Mouse (Mus musculus) retina, postnatal 7 days (tissue): ENCODE measurements around the gene Gm8082.
"Not testable (repeated sequence)": the region's sequence is repeated elsewhere in the genome, so short reads cannot be mapped to it uniquely, and the experiment has no call there.

Experiments used
- DNase-seq: peaks from one replicate; pipeline ENCODE4 v3.0.0-alpha.2; 2012; ENCODE audit warnings: low read depth, low spot score

Gene Gm8082

GRCm38 (mm10) chr14:42993524-42993923, at the start of gene Gm8082:
TSS of gene Gm8082 (minus strand) at chr14:42993624.
- DNase-seq: not testable (repeated sequence)

- not testable (repeated sequence) for DNase-seq
Observed at GRCm38 (mm10) chr14:43015528-43015927, 22.1 kb upstream of the Gm8082 start, which contains the start of gene Gm10376. TSS of gene Gm10376 (minus strand) at chr14:43015628.
